Mouse (Mus musculus): Measurements from ENCODE around the gene Ift27.
A peak's percentile ranks its signal among the peaks of the same experiment; 100 is the strongest.

The Ift27 gene

GRCm38 (mm10) chr15:78172256-78172898 is 1.5 kb downstream of the Ift27 start:
- no peak for DNase-seq (ENCODE audit: low spot score)

- no peak for DNase-seq (ENCODE audit: low spot score)
Observed at GRCm38 (mm10) chr15:78171651-78172050, 2.3 kb downstream of the Ift27 start.

- DNase-seq (ENCODE audit: low spot score): no peak
Observed at GRCm38 (mm10) chr15:78170708-78171107, 3.2 kb downstream of the Ift27 start.

- no peak for DNase-seq (ENCODE audit: low spot score)
Observed at GRCm38 (mm10) chr15:78169566-78169965, 4.3 kb downstream of the Ift27 start.

- no peak for DNase-seq (ENCODE audit: low spot score)
Observed at GRCm38 (mm10) chr15:78165292-78165691, 8.6 kb downstream of the Ift27 start.

GRCm38 (mm10) chr15:78164466-78164865 is 9.4 kb downstream of the Ift27 start:
- DNase-seq (ENCODE audit: low spot score): no peak

- DNase-seq (ENCODE audit: low spot score): no peak
Observed at GRCm38 (mm10) chr15:78161946-78162345, 12.0 kb downstream of the Ift27 start.

GRCm38 (mm10) chr15:78158335-78158734 is 15.6 kb downstream of the Ift27 start:
- DNase-seq (ENCODE audit: low spot score): no peak

- no peak for DNase-seq (ENCODE audit: low spot score)
Observed at GRCm38 (mm10) chr15:78157824-78158223, 16.1 kb downstream of the Ift27 start.

GRCm38 (mm10) chr15:78157330-78157729 is 16.6 kb downstream of the Ift27 start:
- DNase-seq (ENCODE audit: low spot score): no peak

- no peak for DNase-seq (ENCODE audit: low spot score)
Observed at GRCm38 (mm10) chr15:78155421-78155820, 18.5 kb downstream of the Ift27 start.

GRCm38 (mm10) chr15:78153045-78153775 is 20.7 kb downstream of the Ift27 start:
- no peak for DNase-seq (ENCODE audit: low spot score)

- DNase-seq (ENCODE audit: low spot score): no peak
Observed at GRCm38 (mm10) chr15:78148565-78148964, 25.3 kb downstream of the Ift27 start.

GRCm38 (mm10) chr15:78140226-78140625 is 33.7 kb downstream of the Ift27 start:
- DNase-seq (ENCODE audit: low spot score): no peak

- no peak for DNase-seq (ENCODE audit: low spot score)
Observed at GRCm38 (mm10) chr15:78134606-78135005, 39.3 kb downstream of the Ift27 start.

- no peak for DNase-seq (ENCODE audit: low spot score)
Observed at GRCm38 (mm10) chr15:78133389-78133788, 40.5 kb downstream of the Ift27 start.

- peak; percentile 92 for DNase-seq (ENCODE audit: low spot score)
Observed at GRCm38 (mm10) chr15:78119704-78120103, 54.2 kb downstream of the Ift27 start, which contains the start of gene Cacng2. Gene Cacng2 (minus strand): TSS chr15:78120028.

- DNase-seq (ENCODE audit: low spot score): no peak
Observed at GRCm38 (mm10) chr15:78119248-78119647, 54.7 kb downstream of the Ift27 start.

GRCm38 (mm10) chr15:78118275-78118995 is 55.5 kb downstream of the Ift27 start:
- no peak for DNase-seq (ENCODE audit: low spot score)

- DNase-seq (ENCODE audit: low spot score): no peak
Observed at GRCm38 (mm10) chr15:78117731-78118130, 56.2 kb downstream of the Ift27 start.

GRCm38 (mm10) chr15:78116936-78117335 is 57.0 kb downstream of the Ift27 start:
- no peak for DNase-seq (ENCODE audit: low spot score)

GRCm38 (mm10) chr15:78116244-78116643 is 57.7 kb downstream of the Ift27 start:
- no peak for DNase-seq (ENCODE audit: low spot score)

Measured in ovary, adult 18-20 months (tissue).